Mouse (Mus musculus) left cerebral cortex, postnatal 14 days (tissue): ENCODE results near the gene Syt8. TPM values are rescaled to one million over a fixed set of nuclear protein-coding genes. Genes with fewer than 3 reads are reported as not detected.
"Not testable (repeated sequence)": the region's sequence is repeated elsewhere in the genome, so short reads cannot be mapped to it uniquely, and the experiment has no call there.

Source experiments
- DNase-seq, 2 experiments: peaks; one replicate each; pipeline ENCODE4 v3.0.0; 2021 to 2022; ENCODE audit warnings: low spot score in 2 of 2, mixed read lengths in 1 of 2
- intact Hi-C: fragments of 180-260 bp; cut with DNase I; formaldehyde crosslinking; loops from one replicate; pipeline ENCODE4 v1.15.1; 2025
- total RNA-seq, 2 experiments: library from RNA; stranded (reverse); gene quantifications; 2 replicates each; pipeline ENCODE4 v1.2.3; 2021

Syt8 gene
- total RNA-seq, 2 experiments from 2014 or later: 0.44 TPM; not detected in 1

DNA sequence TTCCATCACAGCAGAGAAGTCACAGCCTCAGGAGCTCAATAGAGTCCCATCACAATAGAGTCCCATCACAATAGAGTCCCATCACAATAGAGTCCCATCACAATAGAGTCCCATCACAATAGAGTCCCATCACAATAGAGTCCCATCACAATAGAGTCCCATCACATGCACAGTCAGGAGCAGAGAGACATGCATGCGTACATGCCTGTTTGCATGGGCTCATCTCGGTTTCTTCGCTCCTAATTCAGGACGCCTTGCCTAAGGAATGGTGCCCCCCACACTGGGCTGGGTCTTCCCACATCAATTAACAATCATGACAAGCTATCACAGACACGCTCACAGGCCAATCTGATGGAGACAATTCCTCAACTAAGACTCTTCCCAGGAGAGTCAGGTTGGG lies 29.5 kb upstream of the Syt8 start:
- DNase-seq, intact Hi-C loops: not testable (repeated sequence)

DNA sequence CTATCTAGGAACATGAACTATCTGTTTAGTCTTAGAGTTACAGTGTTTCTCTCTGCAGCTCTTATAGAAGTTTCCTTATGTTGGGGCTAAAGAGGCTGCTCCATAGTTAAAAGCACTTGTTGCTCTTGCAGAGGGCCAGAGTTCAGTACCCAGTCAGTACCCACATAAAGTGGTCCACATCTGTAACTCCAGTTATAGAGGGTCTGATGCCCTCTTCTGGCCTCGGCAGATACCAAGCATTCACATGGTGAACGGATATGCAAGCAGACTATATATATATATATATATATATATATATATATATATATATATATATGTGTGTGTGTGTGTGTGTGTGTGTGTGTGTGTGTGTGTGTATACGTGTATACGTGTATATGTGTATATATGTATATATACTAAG lies 26.7 kb upstream of the Syt8 start:
- no peak for DNase-seq
- intact Hi-C loops: no loop called here

DNA sequence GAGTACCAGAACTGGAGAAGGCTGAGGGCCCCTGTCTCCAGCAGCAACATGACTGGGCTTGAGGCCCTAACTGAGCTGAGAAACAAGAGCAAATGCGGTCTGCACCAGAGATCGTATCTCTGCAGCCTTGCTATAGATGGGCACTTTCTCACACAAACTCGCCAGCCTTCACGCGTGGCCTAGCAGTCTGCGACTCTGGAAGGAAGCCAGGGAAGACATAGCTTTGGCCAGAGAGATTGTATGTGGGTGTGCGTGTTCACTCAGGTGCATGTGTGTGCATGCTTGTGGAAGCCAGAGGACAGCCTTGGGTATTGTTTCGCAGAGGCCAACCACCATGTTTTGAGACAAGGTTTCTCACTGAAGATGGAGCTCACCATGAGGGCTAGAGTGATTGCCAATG lies 26.0 kb upstream of the Syt8 start:
- intact Hi-C loops: no loop called here

DNA sequence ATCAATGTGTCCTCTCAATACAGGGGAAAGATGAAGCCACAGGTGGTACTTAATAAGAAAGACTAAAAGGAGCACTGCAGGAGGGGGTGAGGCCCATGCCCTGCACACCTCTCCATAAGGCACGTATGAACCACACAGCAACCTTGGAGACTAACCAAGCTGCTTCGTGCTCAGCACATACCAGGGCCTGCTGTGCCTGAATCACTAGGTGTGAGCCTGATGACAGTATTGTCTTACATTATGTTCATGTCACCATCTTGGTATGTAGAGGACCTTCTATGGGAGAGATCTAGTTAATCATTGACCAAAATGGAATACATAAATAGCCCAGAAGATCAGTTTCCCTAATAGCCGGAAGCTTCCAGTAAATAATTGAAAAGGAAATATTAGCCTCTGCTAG lies 25.0 kb upstream of the Syt8 start:
- DNase-seq: no peak
- intact Hi-C loops: no loop called here

More for the DNA sequence above, 26.0 kb upstream of the Syt8 start:
- no peak for DNase-seq

DNA sequence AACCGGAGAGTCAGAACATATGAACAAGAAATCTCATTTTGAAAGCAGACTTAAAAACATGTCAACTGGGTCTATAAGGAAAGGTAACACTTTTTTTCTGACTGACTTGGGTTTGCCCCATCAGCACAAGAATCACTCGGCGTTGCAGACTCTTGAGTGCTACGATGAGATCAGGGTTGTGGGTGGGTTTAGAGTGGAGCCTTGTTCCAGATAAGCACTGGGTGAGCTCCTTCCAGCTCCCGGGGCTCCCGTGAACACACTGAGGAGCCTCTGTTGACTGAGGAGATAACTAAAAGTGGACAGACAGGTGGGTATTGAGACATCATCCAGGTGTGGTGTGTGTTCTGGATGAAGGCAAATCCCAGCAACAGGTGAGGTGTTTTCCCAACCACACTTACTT lies 21.4 kb upstream of the Syt8 start:
- DNase-seq: no peak
- intact Hi-C loops: no loop called here

DNA sequence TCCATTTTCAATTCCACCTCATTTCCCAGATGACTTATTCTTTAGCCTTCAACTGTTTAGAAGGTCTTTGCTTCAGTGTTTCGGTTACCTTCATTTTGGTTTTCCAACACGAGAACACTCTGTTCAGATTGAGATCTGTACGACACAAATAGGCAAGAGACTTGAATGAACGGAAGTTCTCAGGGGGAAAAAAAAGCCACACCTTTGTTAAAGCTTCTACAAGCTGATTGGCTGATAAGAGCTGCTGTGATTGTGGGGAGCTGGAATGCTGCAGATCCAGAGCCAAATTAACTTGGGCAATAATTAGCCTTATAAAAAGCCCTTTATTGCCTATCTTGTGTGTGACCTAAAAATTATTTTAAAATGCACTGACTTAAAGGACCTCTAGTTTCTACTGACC lies 19.3 kb upstream of the Syt8 start:
- DNase-seq: no peak
- intact Hi-C loops: no loop called here

DNA sequence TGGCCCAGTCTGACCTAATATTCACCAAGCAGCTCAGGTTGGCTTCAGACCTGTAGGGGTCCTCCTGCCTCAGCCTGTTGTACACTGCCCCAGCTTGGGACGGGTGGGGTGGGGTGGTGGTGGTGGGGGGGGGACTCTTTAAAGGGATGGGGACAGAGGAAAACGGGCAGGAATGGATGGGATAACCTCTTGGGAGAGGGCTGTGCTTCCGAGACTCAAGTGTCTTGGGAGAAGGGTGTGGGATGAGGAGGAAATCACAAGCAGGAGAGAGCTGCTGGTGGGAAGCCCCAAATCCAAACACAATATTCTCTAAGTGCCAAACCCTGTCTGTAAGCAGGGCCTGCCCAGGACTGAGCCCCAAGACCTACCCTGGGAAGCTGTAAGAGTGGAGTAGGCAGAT lies 18.4 kb upstream of the Syt8 start:
- no peak for DNase-seq
- intact Hi-C loops: no loop called here

DNA sequence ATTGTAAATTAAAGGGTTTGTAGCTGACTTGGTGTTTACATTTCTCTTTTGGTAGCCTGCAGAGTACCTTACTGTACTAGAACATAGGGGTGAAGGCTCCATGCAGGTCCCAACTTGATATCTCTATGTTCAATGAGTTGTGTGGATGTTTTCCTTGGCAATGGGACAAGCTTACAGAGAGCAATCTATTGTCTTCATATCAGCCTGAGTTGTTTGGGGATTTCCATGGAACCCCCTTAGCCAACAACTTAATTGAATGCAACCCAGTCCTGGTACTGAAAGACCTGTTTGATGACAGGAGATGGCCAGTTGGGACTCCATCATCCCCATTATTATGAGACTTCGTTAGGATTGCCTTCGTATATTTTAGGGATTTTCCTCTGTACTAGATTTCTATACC lies 16.6 kb upstream of the Syt8 start:
- intact Hi-C loops: no loop called here
- no peak for DNase-seq

DNA sequence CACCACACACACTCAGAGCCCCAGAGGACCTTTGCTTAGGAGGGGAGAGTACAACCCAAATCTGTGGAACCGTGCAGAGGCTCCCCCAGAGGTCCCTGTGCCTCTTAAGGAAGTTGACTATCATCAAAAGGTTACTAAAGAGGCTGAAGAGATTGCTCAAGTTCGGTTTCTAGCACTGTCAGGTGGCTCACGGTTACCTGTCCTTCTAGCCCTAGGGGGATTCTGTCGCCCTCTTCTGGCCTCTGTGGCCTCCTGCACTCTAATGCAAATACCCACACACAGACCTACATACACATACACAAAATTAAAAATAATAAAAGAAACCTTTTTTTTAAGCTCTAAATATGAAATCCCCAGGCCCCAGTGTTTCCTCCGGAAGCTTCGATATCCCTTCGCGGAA lies 16.0 kb upstream of the Syt8 start:
- no peak for DNase-seq
- intact Hi-C loops: no loop called here

DNA sequence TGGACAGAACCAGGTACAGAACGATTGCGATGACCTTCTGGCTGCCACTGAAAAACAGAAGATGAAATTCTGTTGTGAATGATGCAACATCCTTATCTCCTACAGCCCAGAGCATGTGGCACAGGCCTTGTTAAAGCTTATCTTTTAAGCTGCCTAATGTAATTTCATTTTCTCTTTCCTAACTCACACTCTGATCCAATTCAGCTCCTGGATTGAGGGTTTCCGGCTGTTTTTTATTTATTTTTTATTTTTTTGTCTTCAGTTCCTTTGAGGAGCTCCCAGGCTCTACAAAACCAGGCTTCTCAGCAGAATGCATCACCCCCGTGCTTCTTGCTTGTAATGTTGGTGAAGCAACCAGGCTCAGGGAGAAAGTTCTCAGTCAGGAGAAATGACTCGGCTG lies 14.8 kb upstream of the Syt8 start:
- intact Hi-C loops: no loop called here
- DNase-seq: no peak

DNA sequence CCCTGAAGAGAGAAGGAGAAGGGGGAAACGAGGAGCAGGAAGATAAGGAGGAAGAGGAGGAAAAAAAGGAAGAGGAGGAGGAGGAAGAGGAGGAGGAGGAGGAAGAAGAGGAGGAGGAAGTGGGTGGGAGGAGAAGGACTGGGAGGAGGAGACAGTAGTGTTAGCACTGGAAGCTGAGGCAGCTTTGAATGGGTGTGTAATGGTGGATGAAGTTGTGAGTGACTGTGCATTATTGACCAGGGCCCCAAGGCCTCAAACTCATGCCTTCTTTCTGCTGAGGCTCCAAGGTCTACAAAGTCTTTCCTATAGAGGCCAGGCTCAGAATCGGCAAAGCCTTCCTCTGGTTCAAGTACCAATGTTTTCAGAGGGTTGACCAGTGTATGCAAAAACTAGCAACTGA lies 12.8 kb upstream of the Syt8 start:
- DNase-seq: no peak
- intact Hi-C loops: no loop called here

DNA sequence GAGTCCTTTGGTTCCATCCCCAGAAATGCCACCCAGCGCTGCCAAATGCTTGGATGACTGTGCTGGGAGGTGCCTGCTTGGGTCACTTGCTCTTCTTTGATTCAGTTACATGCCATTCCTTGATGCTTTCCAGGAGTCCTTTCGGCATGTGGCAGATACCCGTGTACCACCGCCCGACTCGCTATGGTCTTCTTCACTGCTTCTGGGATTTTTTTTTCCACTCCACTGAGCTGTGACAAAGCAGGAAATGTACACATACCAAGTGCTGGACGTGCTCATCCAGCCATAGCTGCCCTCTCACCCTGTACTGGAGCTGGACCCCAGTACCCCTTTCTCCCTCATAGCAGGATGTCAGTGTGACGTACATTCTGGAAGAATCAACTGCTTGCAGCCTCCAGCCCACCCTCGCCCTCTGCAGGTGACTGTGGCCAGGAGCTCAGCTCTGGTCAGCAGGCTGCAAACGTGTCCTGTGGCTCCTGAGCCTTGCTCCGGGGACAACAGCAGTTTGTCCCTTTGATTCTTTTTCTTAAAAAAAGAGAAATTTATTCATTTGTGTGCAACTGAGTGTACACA lies 8.9 kb upstream of the Syt8 start:
- intact Hi-C loops: no loop called here
- no peak for DNase-seq

DNA sequence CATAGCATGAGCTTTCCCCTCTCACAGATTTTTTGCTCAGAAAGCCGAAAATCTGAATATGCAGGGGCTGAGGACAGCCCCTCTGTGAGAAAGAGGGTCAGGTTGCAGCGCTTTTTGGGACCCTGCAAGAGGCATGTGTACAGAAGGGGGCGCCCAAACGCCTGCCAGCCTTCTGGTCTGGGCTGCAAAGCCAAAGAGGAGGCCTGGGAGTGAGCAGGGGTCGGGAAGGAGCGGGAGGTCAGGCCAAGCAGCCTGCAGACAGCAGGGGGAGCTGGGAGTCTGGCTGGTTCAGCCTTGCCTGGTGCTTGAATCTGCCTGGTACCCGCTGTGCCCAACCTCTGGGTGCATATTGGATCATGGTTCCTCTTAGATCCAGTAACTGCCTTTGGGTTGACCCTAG lies 6.4 kb upstream of the Syt8 start:
- DNase-seq: no peak
- intact Hi-C loops: no loop called here

DNA sequence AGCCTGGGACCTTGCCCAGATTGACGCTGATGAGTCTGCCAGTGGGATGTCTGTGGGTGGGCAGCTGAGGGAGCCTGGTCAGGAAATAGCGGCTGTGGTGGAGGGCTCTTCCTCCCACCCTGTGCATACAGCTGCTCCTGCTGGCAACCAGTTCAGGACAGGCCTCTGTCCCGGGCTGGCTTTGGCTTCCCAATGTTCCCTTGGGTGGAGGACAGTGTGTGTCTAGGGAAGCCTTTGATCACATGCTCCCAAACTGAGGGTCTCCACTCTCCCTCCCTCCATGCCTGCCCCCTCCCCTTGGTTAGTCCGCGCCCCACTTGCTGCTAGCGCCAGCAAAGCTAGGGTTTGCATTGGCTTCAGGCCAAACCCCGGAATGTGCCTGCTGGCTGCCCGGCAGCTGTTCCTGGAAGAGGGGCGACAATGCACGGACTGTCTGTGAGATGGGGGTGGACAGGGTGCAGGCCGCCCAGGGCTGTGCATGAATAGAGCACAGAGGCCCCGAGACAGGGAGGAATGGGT lies 4.4 kb upstream of the Syt8 start:
- intact Hi-C loops: no loop called here
- DNase-seq: peak; percentile 57 to 65

DNA sequence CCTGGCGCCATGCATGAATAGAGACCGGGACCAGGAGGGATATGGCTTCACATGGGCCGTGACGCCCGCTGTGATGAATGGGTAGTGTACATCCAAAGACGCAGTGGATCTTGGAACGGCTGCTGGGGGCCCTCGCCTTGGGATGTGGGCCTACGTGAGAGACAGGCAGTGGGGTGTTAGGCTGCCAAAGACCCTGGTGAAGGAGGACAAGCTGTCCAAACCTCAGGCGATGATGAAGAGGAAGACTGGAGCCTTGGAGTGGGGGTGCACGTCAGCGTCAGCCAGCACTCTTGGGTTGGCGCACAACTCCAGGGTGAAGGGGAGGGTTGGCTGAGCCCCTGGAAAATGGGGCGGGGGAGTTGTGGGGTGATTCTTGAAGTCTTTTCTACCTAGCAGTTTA lies 3.5 kb upstream of the Syt8 start:
- DNase-seq: no peak
- intact Hi-C loops: no loop called here

DNA sequence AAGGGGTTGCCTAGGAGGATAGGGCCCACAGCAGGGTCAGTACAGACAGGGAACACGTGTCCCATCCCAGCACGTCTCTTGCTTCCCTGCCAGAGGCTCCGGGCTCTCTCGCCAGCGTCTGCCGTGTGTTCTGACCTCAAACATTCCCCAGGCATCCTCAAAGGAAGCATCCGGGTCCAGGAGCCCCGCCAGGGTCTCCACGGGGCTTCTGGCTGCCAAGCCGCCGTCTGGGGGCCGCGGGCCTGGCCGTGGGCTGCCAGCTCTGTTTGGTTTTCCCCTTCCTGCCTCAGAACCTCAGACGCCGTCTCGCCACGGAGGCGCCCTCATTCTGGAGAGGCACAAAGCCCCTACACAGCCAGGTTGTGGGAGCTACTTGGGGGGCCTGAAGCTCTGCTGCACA lies 1.0 kb upstream of the Syt8 start:
- DNase-seq: no peak
- intact Hi-C loops: no loop called here

DNA sequence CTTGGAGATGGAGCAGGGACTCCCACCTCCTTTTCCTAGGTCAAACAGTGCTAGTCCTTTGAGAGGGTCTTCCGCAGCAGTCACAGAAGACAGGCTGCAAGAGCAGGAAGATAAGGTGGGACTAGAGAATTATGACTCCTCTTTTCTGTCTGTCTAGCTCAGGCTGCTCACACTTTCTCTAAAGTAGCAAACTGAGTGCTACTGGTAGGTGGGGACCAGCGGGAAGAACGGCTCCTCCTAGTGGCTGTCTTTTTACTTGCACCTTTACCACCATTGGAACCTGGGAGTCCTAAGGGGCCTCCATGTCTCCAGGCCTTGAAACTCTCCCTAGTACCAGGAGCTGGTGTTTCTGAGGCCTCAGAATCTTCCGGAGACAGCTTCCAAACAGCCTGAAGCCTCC lies 874 bp downstream of the Syt8 start:
- intact Hi-C loops: loop anchor here (1.0 kb wide), 1 partner anchor 101 kb away; no protein-coding TSS in a partner anchor
- peak; percentile 77 to 86 for DNase-seq

DNA sequence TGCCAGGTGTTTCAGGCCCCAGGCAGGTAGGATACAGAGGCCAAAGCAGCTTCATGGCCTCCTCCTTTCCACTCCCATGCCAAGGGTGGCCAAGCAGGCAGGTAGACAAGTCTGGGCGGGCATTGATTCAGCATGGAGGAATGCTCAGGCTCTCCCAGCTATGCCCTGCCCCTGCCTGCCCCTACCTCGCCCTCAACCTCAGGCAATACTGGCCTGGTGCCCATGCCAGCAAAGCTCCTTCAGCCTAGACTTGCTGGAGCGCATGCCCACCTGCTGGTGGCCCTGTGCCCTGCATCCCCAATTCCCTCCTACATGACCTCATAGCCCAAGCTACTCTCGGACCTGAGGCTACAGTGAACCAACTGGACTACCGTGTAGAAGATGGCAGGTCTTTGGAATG lies 2.7 kb downstream of the Syt8 start:
- no peak for DNase-seq
- intact Hi-C loops: no loop called here

DNA sequence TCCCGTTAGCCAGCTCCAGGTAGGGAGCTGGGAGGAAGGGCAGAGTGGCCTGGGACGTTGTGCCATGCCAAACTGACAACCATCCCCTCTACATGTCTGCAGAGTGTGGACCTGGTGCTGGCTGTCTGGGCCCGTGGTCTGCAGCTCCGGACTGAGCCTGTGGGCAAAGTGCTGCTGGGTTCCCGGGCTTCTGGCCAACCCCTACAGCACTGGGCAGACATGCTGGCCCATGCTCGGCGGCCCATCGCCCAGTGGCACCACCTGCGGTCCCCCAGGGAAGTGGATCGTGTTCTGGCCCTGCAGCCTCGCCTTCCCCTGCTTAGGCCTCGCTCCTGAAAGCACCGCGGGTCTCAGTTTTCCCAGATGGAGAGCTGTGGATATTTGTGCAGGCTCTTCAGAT lies 5.3 kb downstream of the Syt8 start:
- no peak for DNase-seq
- intact Hi-C loops: loop anchor here (2.0 to 5.0 kb wide), 3 partner anchors 57 to 232 kb away; no protein-coding TSS in a partner anchor

DNA sequence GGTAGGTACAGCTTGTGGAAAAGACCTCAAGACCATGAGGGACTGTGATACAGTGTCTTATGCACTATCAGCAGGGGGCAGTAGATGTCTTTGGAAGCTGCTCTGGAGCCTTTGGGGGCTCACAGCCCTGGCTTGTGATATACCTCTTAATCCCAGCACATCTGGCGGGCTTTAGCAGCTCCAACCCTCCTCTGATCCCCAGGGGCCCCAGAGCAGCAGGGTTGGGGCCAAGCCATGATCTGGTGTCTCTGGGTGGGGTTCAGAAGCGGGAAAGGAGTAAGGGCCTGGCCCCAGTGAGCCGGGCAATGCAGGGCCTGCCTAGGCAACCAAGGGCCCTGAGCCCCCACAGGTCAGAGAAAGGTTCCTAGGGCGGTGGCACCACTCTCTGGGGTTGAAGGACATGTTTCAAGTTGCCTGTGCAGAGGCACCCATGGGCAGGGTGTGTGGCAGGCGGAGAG lies 6.0 kb downstream of the Syt8 start:
- peak; percentile 64 to 65 for DNase-seq
- intact Hi-C loops: loop anchor here (2.0 to 5.0 kb wide), 2 partner anchors 56 to 232 kb away; no protein-coding TSS in a partner anchor

DNA sequence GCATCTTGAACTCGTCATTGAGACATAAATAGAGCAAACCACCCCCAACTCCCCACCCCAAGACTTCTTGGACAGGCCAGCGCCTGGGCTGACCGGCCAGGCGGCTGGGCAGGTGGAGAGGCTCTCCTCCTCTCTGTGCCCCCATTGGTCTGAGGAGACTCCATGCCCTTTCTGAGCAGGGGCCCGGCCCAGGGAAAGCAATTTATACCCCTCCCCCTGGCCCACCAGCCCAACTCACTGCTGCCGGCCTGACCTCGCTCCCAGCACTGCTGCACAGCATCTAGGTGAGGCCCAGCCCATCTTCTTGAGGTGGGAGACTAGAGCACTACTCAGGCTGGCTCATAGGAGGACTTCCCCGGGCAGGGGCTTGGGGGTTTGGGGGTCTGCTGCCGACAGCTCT lies 6.9 kb downstream of the Syt8 start, which contains the start of gene Tnni2:
TSS of gene Tnni2 (plus strand) at position 224 of the 400 bp plus-strand sequence.
- intact Hi-C loops: loop anchor here (2.0 to 5.0 kb wide), 2 partner anchors 55 to 231 kb away; no protein-coding TSS in a partner anchor
- no peak for DNase-seq
